Mouse (Mus musculus) CD4-positive, CD25-positive, alpha-beta regulatory T cell, adult 4 months (primary cell): ENCODE results near the gene Antxrl. TPM values are rescaled to one million over a fixed set of nuclear protein-coding genes. Genes with fewer than 3 reads are reported as not detected.

ENCODE experiments used
- ATAC-seq: one replicate; pipeline ENCODE4 v1.8.0; 2017
- polyA plus RNA-seq, 2 experiments: library from polyadenylated mRNA; unstranded; fragments of 100-300 nt; shearing (Covaris generic); gene quantifications; one replicate each; pipeline ENCODE4 v1.2.1; 2017

Gene Antxrl
- polyA plus RNA-seq = not detected

DNA sequence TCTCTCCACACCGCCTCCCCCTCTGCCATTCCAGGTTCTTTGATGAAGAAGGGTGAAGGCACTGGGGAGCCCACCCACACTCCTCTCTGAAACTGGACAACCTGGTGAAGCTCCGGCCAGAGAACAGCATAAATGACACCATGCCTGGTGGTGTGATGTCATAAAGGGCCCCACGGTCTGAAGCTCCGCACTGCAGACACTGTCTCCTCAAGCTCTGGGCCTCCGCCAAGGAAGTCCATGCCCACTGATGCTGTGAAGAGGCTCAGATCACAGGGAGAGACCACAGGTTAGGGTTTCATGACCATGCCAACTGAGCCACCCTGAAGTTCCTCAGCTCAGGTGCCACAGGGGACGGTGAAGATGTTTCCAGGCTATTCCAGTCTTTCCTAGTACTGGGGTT lies at the start of gene Antxrl:
Gene Antxrl (plus strand): TSS at position 192 of the 400 bp plus-strand sequence.
- ATAC-seq = no peak

DNA sequence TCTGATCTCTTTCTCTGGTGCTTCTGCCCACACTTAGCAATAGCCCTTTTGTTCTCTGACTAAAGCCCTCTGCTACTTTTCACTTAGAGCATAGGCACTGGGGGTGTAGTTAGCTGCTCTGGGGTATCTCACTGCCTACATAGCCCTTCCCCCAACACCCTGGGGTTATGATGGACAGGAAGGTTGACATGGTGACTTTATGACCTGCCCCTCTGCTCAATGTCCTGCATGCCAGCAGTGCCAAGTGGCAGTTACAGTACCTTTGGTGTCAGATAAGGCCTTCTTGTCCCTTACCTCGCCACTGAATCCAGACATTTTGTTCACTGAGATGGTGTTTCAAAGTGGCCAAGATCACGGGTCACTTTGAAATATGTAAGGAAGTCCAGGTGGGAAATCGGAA lies 37.4 kb upstream of the Antxrl start, which contains the start of gene Gm30083:
Gene Gm30083 (minus strand): TSS at position 120 of the 400 bp plus-strand sequence.
- no peak for ATAC-seq

- ATAC-seq = no peak
Measured at GRCm38 (mm10) chr14:34016381-34016780, 36.1 kb upstream of the Antxrl start, which contains the start of gene Gm5460. Gene Gm5460 (plus strand): TSS chr14:34016758.

DNA sequence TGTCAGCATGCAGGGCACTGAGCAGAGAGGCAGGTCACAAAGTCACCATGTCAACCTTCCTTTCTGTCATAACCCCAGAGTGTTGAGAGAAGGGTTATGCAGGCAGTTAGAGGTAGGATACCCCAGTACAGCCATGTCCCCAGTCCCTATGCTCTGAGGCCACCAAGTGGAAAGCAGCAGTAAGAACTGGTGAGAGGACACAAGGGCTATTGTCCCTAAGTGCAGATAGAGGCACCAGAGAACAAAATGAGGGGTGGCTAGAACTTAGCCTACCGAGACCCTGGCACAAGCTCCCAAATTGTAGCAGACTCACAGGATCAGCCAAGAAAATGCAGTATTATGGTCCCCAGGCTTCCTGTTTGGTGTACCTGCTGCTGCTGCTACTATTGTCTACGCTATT lies 35.6 kb upstream of the Antxrl start:
- no peak for ATAC-seq

DNA sequence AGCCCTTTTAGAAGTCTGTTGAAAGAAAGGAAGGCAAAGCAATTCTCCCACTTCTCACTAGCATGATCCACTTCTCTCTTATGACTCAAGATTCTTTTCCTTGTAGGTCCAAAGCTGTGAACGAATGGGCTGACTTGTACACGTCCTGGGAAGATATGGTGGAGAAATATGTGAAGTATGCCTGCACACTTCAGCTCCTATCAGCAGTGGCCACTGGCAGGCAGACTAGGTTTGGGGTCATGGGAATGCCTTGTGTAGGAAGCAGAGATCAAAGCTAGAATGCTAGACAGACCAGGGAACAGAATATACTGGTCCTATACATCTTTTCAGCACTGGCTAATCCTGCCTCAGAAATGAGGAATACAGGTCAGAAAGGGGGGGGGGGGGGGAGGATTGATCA lies 25.8 kb upstream of the Antxrl start:
- ATAC-seq = no peak

GRCm38 (mm10) chr14:34033841-34034610 lies 18.5 kb upstream of the Antxrl start:
- no peak for ATAC-seq

GRCm38 (mm10) chr14:34041241-34041640 lies 11.3 kb upstream of the Antxrl start:
- no peak for ATAC-seq

GRCm38 (mm10) chr14:34043341-34043740 lies 9.2 kb upstream of the Antxrl start:
- no peak for ATAC-seq

- no peak for ATAC-seq
Measured at GRCm38 (mm10) chr14:34050101-34050779, 2.3 kb upstream of the Antxrl start.

- ATAC-seq = no peak
Measured at GRCm38 (mm10) chr14:34071665-34072064, 19.2 kb downstream of the Antxrl start.

GRCm38 (mm10) chr14:34075346-34075745 lies 22.8 kb downstream of the Antxrl start:
- no peak for ATAC-seq

GRCm38 (mm10) chr14:34077222-34077621 lies 24.7 kb downstream of the Antxrl start:
- ATAC-seq = no peak

- no peak for ATAC-seq
Measured at GRCm38 (mm10) chr14:34078293-34078692, 25.8 kb downstream of the Antxrl start.

- no peak for ATAC-seq
Measured at GRCm38 (mm10) chr14:34080321-34080997, 28.0 kb downstream of the Antxrl start.

DNA sequence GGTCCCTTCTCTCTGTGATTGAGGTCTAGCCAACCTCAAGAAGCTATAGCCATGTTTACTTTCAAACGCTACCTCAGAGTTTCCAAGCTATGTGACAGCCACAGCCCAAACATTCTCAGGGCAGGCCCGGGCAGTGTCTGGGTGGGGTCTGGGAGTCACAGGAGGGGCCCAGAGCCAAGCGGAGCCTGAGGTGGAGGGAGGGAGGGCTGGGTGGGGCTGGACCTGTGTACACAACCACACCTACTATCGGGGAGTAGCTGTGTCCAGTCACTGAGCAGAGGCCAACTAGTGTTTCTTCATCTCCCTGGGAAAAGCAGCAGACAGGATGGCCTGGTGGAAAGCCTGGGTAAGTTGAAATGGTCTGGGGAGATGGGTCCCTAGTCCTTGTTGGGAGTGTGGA lies 33.2 kb downstream of the Antxrl start, which contains the start of gene Anxa8:
Gene Anxa8 (plus strand): TSS at position 251 of the 400 bp plus-strand sequence.
- ATAC-seq = no peak

DNA sequence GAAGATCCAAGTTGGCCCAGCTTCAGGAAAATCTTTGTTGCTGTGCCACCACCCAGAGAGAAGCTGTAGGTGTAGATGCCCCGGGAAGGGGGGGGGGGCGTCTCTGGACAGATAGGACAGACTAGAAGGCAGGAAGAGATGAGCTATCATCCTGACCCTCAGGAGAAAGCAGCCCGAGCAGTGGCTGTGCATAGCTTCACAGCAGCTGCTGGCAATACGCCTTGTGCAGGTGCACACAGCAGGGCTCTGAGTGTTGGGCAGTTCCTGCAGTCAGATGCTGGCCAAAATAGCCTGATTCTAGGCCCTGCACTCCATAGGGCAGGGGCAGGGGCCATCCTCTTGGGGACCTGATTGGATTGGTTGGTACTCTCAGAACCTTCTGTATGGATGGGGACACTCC lies 34.3 kb downstream of the Antxrl start:
- no peak for ATAC-seq

DNA sequence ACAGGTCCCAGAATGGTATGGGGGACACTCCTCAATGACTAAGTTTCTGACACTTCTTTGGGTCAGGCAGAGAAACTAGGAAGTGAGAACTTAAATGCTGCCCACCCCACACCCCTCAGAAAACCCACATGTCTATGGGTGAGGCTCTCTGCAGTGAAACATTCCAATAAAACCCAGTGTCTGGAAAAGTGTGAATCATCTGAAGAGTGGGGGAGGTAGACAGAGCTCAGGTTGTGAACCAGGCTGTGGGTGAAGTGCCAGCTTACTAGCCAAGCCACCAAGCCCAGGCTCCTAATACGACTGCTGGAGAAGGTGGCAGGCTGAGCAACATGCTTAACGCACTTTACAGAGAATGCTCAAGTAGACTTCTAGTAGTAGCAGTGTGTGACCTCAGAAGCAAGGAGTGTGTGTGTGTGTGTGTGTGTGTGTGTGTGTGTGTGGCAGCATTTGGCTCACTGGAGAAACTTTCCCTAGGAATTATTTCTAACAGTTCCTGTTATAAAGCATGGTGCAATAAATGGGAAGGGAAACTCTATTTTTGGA lies 35.4 kb downstream of the Antxrl start:
- no peak for ATAC-seq

DNA sequence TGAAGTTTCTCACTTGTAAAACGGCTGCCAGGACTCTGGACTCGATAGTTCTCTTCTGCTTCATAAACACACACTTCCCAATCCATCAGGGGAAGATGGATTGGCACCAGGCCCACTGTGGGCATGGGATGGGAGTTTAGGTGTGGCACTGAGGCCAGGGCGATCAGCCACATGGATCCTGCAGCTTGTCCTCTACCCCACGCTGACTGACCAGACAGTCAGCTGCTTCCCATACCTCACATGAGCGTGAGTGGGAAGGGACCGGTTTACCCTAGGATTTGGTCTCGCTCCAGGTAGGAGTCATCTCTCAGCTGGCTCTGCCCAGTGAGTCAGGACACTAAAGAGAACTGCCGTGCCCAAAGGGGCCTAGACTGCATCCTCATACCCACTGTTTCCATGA lies 37.3 kb downstream of the Antxrl start:
- ATAC-seq = no peak

DNA sequence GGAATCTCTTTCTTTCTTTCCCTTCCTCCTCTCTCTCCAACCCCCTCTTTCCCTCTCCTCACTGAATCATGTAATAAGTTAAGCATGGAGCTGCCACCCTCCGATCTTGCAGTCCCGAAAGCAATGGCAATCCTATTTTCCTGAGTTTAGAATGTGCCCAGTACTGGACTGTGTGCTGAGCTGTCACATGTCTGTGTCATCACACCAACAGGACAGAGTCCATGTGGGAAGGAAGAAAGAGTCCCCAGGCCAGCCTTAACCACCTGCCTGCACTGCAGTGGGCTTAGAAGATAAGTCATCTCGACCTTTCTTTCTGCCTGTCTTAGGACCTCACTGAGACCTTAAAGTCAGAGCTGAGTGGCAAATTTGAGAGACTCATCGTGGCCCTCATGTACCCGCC lies 39.0 kb downstream of the Antxrl start:
- no peak for ATAC-seq

GRCm38 (mm10) chr14:34092856-34093255 lies 40.3 kb downstream of the Antxrl start:
- ATAC-seq = no peak

DNA sequence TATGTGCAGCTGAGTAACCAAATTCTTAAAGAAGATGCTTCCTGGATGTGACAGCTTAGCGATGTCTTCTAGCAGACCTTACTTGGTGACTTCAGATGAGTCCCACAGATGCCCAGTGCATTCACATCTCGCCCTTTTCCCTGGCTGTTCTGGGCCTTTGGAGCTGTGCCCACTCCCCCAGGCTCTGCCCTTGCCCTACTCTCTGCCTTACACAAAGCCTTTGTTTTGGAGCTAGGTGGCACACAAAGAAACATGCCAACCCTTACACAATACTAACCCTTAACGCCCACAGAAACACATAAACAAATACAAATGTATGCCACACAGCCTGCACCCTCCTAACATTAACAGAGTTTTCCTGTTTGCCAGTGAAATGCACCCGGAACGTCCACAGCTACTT lies 43.7 kb downstream of the Antxrl start:
- no peak for ATAC-seq

DNA sequence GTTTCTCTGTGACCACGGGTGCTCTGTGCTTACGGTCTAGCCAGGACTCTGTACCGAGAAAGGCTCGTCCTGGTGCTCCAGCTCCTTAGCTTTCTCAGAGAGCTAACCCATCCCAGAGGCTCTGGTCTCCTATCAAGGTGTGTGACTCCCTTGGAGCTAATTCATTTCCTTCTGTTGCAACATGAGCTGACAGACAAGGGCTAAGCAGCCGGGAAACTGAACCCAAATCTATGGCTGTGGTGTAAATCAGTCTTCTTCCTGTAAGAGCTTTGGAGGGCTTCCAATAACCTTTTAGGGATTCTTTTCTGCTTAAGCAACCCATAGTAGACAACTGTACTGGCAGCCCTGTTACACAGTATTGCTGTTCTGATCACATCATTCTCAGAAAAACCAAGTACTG lies 50.1 kb downstream of the Antxrl start, which contains the start of gene A630023A22Rik:
Gene A630023A22Rik (minus strand): TSS at position 154 of the 400 bp plus-strand sequence.
- ATAC-seq = no peak

DNA sequence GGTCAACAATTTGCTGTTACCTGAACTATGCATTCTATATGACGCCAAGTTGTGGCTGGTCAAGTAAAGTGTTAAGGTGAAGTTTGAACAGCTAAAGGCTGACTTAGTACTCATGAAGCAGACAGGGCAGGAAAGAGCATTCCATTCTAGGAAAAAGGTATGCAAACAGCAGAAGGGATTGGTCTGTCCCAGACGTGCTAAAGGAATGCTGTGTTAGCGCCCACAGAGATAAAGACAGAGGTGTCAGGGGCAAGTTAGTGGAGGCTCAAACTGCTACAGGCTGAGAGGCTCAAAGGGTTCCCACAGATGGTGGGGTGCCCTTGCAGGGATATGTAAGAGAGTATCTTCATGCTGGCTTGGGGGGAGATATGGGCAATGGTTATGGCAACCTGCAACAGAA lies 51.3 kb downstream of the Antxrl start:
- no peak for ATAC-seq
